Mouse (Mus musculus): ENCODE measurements around the gene Fam111a. TPM values are rescaled to one million over a fixed set of nuclear protein-coding genes. Genes with fewer than 3 reads are reported as not detected.

The Fam111a gene
- polyA plus RNA-seq, 1 experiment: 0.65 TPM

- H3K4me3 ChIP-seq (replicated peaks; ENCODE audit: insufficient read depth, low read depth, low read length): no peak overlapping the region
- H3K27ac ChIP-seq (ENCODE audit: insufficient read depth, low read length): no peak overlapping the region
- WGBS: 34% methylated on average over 4 of the region's 4 CpGs
- no peaks in the 10 kb centered on the region for H3K4me1 ChIP-seq (ENCODE audit: control insufficient read depth, insufficient read depth, low read length)
- TF ChIP-seq CTCF (IDR thresholded peaks at IDR 0.05; ENCODE audit: borderline replicate concordance, insufficient read depth, low read depth, low read length): no peak
- TF ChIP-seq POLR2A (IDR thresholded peaks at IDR 0.05; ENCODE audit: borderline replicate concordance, insufficient read depth, low read length): no peak
- H3K27me3 ChIP-seq (ENCODE audit: control insufficient read depth, insufficient read depth, low read length): no peaks in the 10 kb centered on the region
- DNase-seq: no peak
Measured at GRCm38 (mm10) chr19:12567011-12567410, 21.5 kb downstream of the Fam111a start.

GRCm38 (mm10) chr19:12570866-12571265, 25.3 kb downstream of the Fam111a start:
- no peaks in the 10 kb centered on the region for H3K27me3 ChIP-seq (ENCODE audit: control insufficient read depth, insufficient read depth, low read length)
- no peak overlapping the region for H3K4me3 ChIP-seq (replicated peaks; ENCODE audit: insufficient read depth, low read depth, low read length)
- no peak overlapping the region for H3K27ac ChIP-seq (ENCODE audit: insufficient read depth, low read length)
- 68% methylated on average over 2 of the region's 2 CpGs for WGBS
- no peak for DNase-seq
- H3K4me1 ChIP-seq (ENCODE audit: control insufficient read depth, insufficient read depth, low read length): no peaks in the 10 kb centered on the region
- TF ChIP-seq CTCF (IDR thresholded peaks at IDR 0.05; ENCODE audit: borderline replicate concordance, insufficient read depth, low read depth, low read length) (no peak), POLR2A (IDR thresholded peaks at IDR 0.05; ENCODE audit: borderline replicate concordance, insufficient read depth, low read length) (no peak)

- Histone ChIP-seq H3K4me3 (replicated peaks; ENCODE audit: insufficient read depth, low read depth, low read length) (no peak overlapping the region), H3K4me1 (ENCODE audit: control insufficient read depth, insufficient read depth, low read length) (no peaks in the 10 kb centered on the region), H3K27me3 (ENCODE audit: control insufficient read depth, insufficient read depth, low read length) (no peaks in the 10 kb centered on the region), H3K27ac (ENCODE audit: insufficient read depth, low read length) (no peak overlapping the region)
- 96% methylated on average over 1 of the region's 1 CpGs for WGBS
- TF ChIP-seq CTCF (IDR thresholded peaks at IDR 0.05; ENCODE audit: borderline replicate concordance, insufficient read depth, low read depth, low read length) (no peak), POLR2A (IDR thresholded peaks at IDR 0.05; ENCODE audit: borderline replicate concordance, insufficient read depth, low read length) (no peak)
- no peak for DNase-seq
Measured at GRCm38 (mm10) chr19:12571687-12572086, 26.1 kb downstream of the Fam111a start.

DNA sequence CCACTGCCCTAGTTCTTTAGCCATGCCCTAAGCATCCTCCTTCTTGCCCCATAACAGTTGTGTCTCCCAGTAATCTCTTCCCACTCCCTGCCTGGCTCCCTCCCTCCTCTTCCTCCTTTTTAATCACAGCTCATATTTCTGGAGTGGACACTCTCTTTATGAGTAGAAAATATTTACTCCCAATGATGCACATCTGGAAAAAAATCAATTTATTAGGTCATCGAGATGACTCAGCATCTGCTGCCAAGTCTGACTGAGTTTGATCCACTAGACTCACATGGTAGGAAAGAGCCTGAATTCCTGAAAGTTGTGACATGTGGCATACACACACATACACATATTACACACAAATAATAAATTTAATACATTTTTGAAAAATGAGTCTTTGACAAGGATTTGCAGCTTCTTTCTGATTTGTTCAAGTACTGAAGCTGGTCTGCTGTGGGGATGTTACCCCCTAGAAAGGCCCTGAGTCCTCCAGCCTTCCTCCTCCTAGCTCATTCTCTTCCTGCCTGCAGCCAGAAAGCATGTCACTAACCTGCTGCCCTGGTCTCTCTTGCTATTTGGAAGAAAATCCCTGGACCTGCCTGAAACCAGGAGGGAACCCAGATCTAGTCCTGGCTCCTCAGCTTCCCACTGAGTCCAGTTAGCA, 27.2 kb downstream of the Fam111a start:
- WGBS: 62% methylated on average over 1 of the region's 1 CpGs
- TF ChIP-seq CTCF (IDR thresholded peaks at IDR 0.05; ENCODE audit: borderline replicate concordance, insufficient read depth, low read depth, low read length): no peak
- TF ChIP-seq POLR2A (IDR thresholded peaks at IDR 0.05; ENCODE audit: borderline replicate concordance, insufficient read depth, low read length): no peak
- no peaks in the 10 kb centered on the region for H3K4me1 ChIP-seq (ENCODE audit: control insufficient read depth, insufficient read depth, low read length)
- no peak overlapping the region for H3K4me3 ChIP-seq (replicated peaks; ENCODE audit: insufficient read depth, low read depth, low read length)
- no peak overlapping the region for H3K27ac ChIP-seq (ENCODE audit: insufficient read depth, low read length)
- no peaks in the 10 kb centered on the region for H3K27me3 ChIP-seq (ENCODE audit: control insufficient read depth, insufficient read depth, low read length)
- no peak for DNase-seq

DNA sequence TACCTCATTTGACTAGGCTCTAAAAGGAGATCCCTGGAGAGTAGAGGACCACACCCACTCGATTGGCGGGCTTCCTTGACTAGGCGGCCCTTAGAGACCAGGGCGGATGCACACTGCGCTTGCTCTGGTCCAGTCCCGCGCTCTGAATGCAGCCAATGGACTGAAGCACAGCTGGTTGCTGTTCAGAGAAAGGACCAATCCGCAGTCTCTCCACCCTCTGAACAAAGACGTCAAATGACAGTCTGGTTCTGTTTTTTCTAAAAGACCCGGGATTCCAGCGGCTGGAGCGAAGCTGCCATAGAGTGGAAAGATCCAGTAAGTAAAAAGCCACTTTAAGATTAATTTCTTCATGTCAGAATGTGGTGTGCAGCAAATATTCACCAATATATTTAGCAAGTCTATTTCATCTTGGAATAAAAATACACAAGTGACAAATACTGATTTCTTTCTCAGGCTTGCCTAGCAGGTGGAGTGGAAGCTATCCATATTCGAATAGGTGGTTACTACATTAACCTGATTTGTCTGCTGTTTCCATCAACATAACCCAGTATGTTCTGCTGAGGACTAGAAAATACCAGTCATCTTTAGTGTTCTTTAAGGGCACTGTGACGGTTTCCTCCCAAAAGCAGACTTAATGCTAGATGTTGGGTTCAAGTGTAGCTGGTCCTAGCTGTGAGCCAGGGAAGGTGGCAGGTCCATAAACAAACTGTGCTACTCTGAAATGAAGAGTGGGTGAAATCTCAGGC, 27.9 kb downstream of the Fam111a start:
- Histone ChIP-seq H3K27me3 (ENCODE audit: control insufficient read depth, insufficient read depth, low read length) (no peaks in the 10 kb centered on the region), H3K27ac (ENCODE audit: insufficient read depth, low read length) (no peak overlapping the region), H3K4me3 (replicated peaks; ENCODE audit: insufficient read depth, low read depth, low read length) (no peak overlapping the region), H3K4me1 (ENCODE audit: control insufficient read depth, insufficient read depth, low read length) (no peaks in the 10 kb centered on the region)
- no peak for TF ChIP-seq POLR2A (IDR thresholded peaks at IDR 0.05; ENCODE audit: borderline replicate concordance, insufficient read depth, low read length)
- TF ChIP-seq CTCF (IDR thresholded peaks at IDR 0.05; ENCODE audit: borderline replicate concordance, insufficient read depth, low read depth, low read length): no peak
- peak; percentile 13 to 42 for DNase-seq
- WGBS: 3% methylated on average over 14 of the region's 14 CpGs

GRCm38 (mm10) chr19:12574012-12574407, 28.5 kb downstream of the Fam111a start:
- TF ChIP-seq POLR2A (IDR thresholded peaks at IDR 0.05; ENCODE audit: borderline replicate concordance, insufficient read depth, low read length) (no peak), CTCF (IDR thresholded peaks at IDR 0.05; ENCODE audit: borderline replicate concordance, insufficient read depth, low read depth, low read length) (no peak)
- Histone ChIP-seq H3K4me3 (replicated peaks; ENCODE audit: insufficient read depth, low read depth, low read length) (no peak overlapping the region), H3K27ac (ENCODE audit: insufficient read depth, low read length) (no peak overlapping the region), H3K27me3 (ENCODE audit: control insufficient read depth, insufficient read depth, low read length) (no peaks in the 10 kb centered on the region), H3K4me1 (ENCODE audit: control insufficient read depth, insufficient read depth, low read length) (no peaks in the 10 kb centered on the region)
- DNase-seq: no peak
- WGBS: 14% methylated on average over 5 of the region's 5 CpGs

DNA sequence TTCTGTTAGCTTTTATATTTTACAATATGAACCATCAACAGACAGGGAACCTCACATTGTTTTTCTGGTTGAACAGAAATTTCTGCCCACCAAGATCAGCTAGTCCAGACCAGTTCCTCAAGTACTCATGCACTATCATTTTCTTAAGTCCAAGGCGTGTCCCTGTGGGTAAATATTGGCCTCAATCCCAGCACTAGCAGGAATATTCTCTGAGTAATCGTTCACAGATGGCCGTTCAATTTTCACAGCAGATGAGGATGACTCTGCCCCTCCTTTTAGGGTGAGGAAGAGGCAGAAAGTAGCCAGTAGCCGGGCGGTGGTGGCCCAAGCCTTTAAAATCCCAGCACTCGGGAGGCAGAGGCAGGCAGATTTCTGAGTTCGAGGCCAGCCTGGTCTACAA, 29.6 kb downstream of the Fam111a start:
- H3K27ac ChIP-seq (ENCODE audit: insufficient read depth, low read length): no peak overlapping the region
- H3K4me3 ChIP-seq (replicated peaks; ENCODE audit: insufficient read depth, low read depth, low read length): no peak overlapping the region
- no peaks in the 10 kb centered on the region for H3K4me1 ChIP-seq (ENCODE audit: control insufficient read depth, insufficient read depth, low read length)
- 43% methylated on average over 7 of the region's 7 CpGs for WGBS
- DNase-seq: no peak
- H3K27me3 ChIP-seq (ENCODE audit: control insufficient read depth, insufficient read depth, low read length): no peaks in the 10 kb centered on the region
- no peak for TF ChIP-seq POLR2A (IDR thresholded peaks at IDR 0.05; ENCODE audit: borderline replicate concordance, insufficient read depth, low read length)
- TF ChIP-seq CTCF (IDR thresholded peaks at IDR 0.05; ENCODE audit: borderline replicate concordance, insufficient read depth, low read depth, low read length): no peak

DNA sequence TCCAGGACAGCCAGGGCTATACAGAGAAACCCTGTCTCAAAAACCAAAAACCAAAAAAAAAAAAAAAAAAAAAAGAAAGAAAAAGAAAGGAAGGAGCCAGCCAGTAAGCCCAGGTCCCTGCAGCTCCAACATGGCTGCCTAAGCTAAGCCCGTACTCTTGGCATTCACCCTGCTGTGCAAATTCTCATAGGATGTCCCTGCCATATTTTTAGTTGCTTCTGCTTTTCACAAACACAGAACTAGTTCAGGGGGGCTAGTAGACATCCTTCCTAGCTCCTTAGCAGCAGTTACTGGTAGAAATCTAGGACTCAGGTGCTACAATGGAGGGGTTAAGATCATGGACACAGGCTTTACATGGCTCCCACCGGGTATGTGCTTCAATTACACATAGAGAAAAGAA, 30.0 kb downstream of the Fam111a start:
- 62% methylated on average over 2 of the region's 2 CpGs for WGBS
- no peak for TF ChIP-seq CTCF (IDR thresholded peaks at IDR 0.05; ENCODE audit: borderline replicate concordance, insufficient read depth, low read depth, low read length)
- TF ChIP-seq POLR2A (IDR thresholded peaks at IDR 0.05; ENCODE audit: borderline replicate concordance, insufficient read depth, low read length): no peak
- no peak for DNase-seq
- no peaks in the 10 kb centered on the region for H3K27me3 ChIP-seq (ENCODE audit: control insufficient read depth, insufficient read depth, low read length)
- H3K27ac ChIP-seq (ENCODE audit: insufficient read depth, low read length): no peak overlapping the region
- no peak overlapping the region for H3K4me3 ChIP-seq (replicated peaks; ENCODE audit: insufficient read depth, low read depth, low read length)
- H3K4me1 ChIP-seq (ENCODE audit: control insufficient read depth, insufficient read depth, low read length): no peaks in the 10 kb centered on the region

Data from cerebellum, adult 2 months (tissue).